Mouse (Mus musculus): ENCODE data around the gene Kcne4.
"Not testable (repeated sequence)": the region's sequence is repeated elsewhere in the genome, so short reads cannot be mapped to it uniquely, and the experiment has no call there.

Gene Kcne4

GRCm38 (mm10) chr1:78816639-78817038 lies at the start of gene Kcne4:
Kcne4 (plus strand) TSS chr1:78816758.
- DNase-seq (ENCODE audit: low read depth), result no peak

- DNase-seq (ENCODE audit: low read depth), result no peak
Observed at GRCm38 (mm10) chr1:78781899-78782298, 34.7 kb upstream of the Kcne4 start.

GRCm38 (mm10) chr1:78784936-78785335 lies 31.6 kb upstream of the Kcne4 start:
- not testable (repeated sequence) for DNase-seq (ENCODE audit: low read depth)

GRCm38 (mm10) chr1:78789744-78790143 lies 26.8 kb upstream of the Kcne4 start:
- DNase-seq (ENCODE audit: low read depth), result no peak

GRCm38 (mm10) chr1:78807428-78807827 lies 9.1 kb upstream of the Kcne4 start:
- no peak for DNase-seq (ENCODE audit: low read depth)

- no peak for DNase-seq (ENCODE audit: low read depth)
Observed at GRCm38 (mm10) chr1:78809819-78810218, 6.7 kb upstream of the Kcne4 start.

- no peak for DNase-seq (ENCODE audit: low read depth)
Observed at GRCm38 (mm10) chr1:78810904-78811303, 5.7 kb upstream of the Kcne4 start.

GRCm38 (mm10) chr1:78811975-78812490 lies 4.5 kb upstream of the Kcne4 start:
- no peak for DNase-seq (ENCODE audit: low read depth)

- DNase-seq (ENCODE audit: low read depth), result no peak
Observed at GRCm38 (mm10) chr1:78817756-78818155, 1.2 kb downstream of the Kcne4 start.

- DNase-seq (ENCODE audit: low read depth), result no peak
Observed at GRCm38 (mm10) chr1:78818630-78819526, 2.3 kb downstream of the Kcne4 start.

GRCm38 (mm10) chr1:78819592-78819991 lies 3.0 kb downstream of the Kcne4 start:
- DNase-seq (ENCODE audit: low read depth), result no peak

GRCm38 (mm10) chr1:78820176-78820575 lies 3.6 kb downstream of the Kcne4 start:
- no peak for DNase-seq (ENCODE audit: low read depth)

GRCm38 (mm10) chr1:78821111-78821510 lies 4.6 kb downstream of the Kcne4 start:
- DNase-seq (ENCODE audit: low read depth), result no peak

GRCm38 (mm10) chr1:78821733-78822430 lies 5.3 kb downstream of the Kcne4 start:
- DNase-seq (ENCODE audit: low read depth), result no peak

GRCm38 (mm10) chr1:78825246-78825645 lies 8.7 kb downstream of the Kcne4 start:
- DNase-seq (ENCODE audit: low read depth), result no peak

GRCm38 (mm10) chr1:78838468-78838867 lies 21.9 kb downstream of the Kcne4 start:
- DNase-seq (ENCODE audit: low read depth), result no peak

- DNase-seq (ENCODE audit: low read depth), result no peak
Observed at GRCm38 (mm10) chr1:78840769-78841168, 24.2 kb downstream of the Kcne4 start.

GRCm38 (mm10) chr1:78845661-78846060 lies 29.1 kb downstream of the Kcne4 start:
- no peak for DNase-seq (ENCODE audit: low read depth)

GRCm38 (mm10) chr1:78846471-78846870 lies 29.9 kb downstream of the Kcne4 start:
- no peak for DNase-seq (ENCODE audit: low read depth)

- no peak for DNase-seq (ENCODE audit: low read depth)
Observed at GRCm38 (mm10) chr1:78852408-78853093, 36.0 kb downstream of the Kcne4 start.

- DNase-seq (ENCODE audit: low read depth), result no peak
Observed at GRCm38 (mm10) chr1:78853094-78853445, 36.5 kb downstream of the Kcne4 start.

- no peak for DNase-seq (ENCODE audit: low read depth)
Observed at GRCm38 (mm10) chr1:78854306-78854705, 37.7 kb downstream of the Kcne4 start.
